Mouse (Mus musculus) kidney, adult 2 months (tissue): ENCODE data around the gene Ccser2. TPM values are rescaled to one million over a fixed set of nuclear protein-coding genes. Genes with fewer than 3 reads are reported as not detected.

ENCODE experiments used
- DNase-seq: peaks from one replicate; pipeline ENCODE4 v3.0.0; 2021
- H3K27ac ChIP-seq: fragments of 200-500 bp; 2 replicates; pipeline ENCODE4 v1.5.1; 2012; ENCODE audit warnings: low read depth, low read length, control low read depth, inconsistent platforms; ENCODE audit not compliant: insufficient read depth
- H3K27me3 ChIP-seq: fragments of 200-500 bp; replicated peaks from 2 replicates; pipeline ENCODE4 v1.6.1; 2012; ENCODE audit warnings: mild to moderate bottlenecking, moderate library complexity, low read length, inconsistent platforms; ENCODE audit not compliant: control insufficient read depth, insufficient read depth
- H3K36me3 ChIP-seq: fragments of 200-500 bp; 2 replicates; pipeline ENCODE4 v1.6.1; 2012; ENCODE audit warnings: mild to moderate bottlenecking, moderate library complexity, low read length, inconsistent platforms; ENCODE audit not compliant: control insufficient read depth, insufficient read depth
- H3K4me1 ChIP-seq: fragments of 200-500 bp; 2 replicates; pipeline ENCODE4 v1.6.1; 2011; ENCODE audit warnings: low read length; ENCODE audit not compliant: control insufficient read depth, insufficient read depth
- H3K4me3 ChIP-seq: fragments of 200-500 bp; 2 replicates; pipeline ENCODE4 v1.5.1; 2011; ENCODE audit warnings: mild to moderate bottlenecking, low read depth, low read length, control low read depth; ENCODE audit not compliant: insufficient read depth
- CTCF ChIP-seq: fragments of 200-500 bp; conservative IDR thresholded peaks from 2 replicates; pipeline ENCODE4 v1.5.1; 2011; ENCODE audit warnings: low read depth, mild to moderate bottlenecking, control low read depth, low read length, moderate library complexity, mixed read lengths; ENCODE audit not compliant: insufficient read depth, insufficient read length
- POLR2A ChIP-seq: fragments of 200-500 bp; IDR thresholded peaks from one replicate; pipeline ENCODE4 v1.6.1; 2011; ENCODE audit warnings: low read depth, low read length, control low read depth
- WGBS: fragments of 180-500 bp; shearing (Covaris S2); methylation state at CpG from one replicate; pipeline ENCODE4 v1.1.7; 2018; 5-methylcytosine and 5-hydroxymethylcytosine counted together
- polyA plus RNA-seq: library from polyadenylated mRNA; depleted of rRNA; stranded (reverse); fragments of >200 nt; gene quantifications from 2 replicates; pipeline ENCODE4 v1.2.3, GENCODE M21; 2012

Gene Ccser2
- polyA plus RNA-seq, 1 experiment = 75.0 TPM

DNA sequence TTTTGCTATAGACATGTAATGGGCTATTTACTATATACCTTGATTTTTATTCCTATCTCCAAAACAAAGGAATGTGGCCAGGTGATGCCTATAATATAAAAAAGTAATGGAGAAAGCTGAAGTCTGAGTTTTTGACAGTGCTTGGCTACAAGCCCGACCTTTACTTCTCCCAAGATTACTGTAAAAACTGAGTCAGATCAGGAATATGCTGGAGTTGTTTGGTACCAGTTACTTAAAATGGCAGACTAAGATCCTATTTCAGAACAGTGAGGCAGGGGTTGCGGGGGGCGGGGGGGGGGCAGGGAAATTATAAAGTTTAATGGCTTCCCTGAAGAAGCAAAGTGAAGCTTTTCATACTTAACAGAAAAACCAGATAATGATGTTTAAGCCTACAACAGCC lies 73.9 kb downstream of the Ccser2 start:
- Histone ChIP-seq H3K36me3 (peaks cover 13% of the 10 kb centered on the region), H3K27me3 (no peaks in the 10 kb centered on the region), H3K4me1 (peaks cover 4% of the 10 kb centered on the region; the same call in 1 of the 2 replicates), H3K27ac (no peak overlapping the region), H3K4me3 (no peak overlapping the region)
- 90% methylated on average over 3 of the region's 3 CpGs for WGBS
- no peak for TF ChIP-seq CTCF
- no peak for TF ChIP-seq POLR2A
- no peak for DNase-seq

DNA sequence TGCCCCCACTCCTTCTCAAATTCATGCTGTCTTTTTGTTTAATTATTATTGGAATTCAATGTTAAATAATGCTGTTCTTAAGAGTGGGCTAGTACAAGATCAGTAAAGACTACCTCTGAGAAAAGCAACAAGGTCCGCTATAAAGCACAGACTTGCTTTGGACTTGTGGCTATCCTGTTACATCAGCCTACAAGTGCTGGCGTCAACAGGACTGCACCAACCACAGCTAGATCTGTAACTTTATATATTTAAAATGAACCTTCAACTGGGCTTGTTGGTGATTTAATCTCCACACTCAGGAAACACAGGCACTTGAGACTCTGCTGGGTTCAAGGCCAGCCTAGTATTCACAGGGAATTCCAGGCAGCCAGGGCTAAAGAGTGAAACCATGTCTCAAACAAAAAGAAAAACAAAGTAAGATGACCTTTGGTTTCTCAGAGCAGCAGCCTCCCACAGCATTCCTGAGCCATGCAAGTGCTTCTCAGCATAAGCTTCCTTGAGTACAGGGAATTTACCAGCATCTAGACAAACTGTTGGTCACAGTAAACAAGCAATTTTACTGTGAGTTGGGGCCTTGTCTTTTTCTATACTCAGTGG lies 75.7 kb downstream of the Ccser2 start:
- peak; percentile 77 for DNase-seq
- Histone ChIP-seq H3K4me3 (no peak overlapping the region), H3K4me1 (peaks cover 4% of the 10 kb centered on the region; the same call in 1 of the 2 replicates), H3K27me3 (no peaks in the 10 kb centered on the region), H3K27ac (peak overlapping the region; percentile 63), H3K36me3 (peaks cover 8% of the 10 kb centered on the region)
- WGBS = 54% methylated on average over 2 of the region's 2 CpGs
- no peak for TF ChIP-seq POLR2A
- no peak for TF ChIP-seq CTCF

DNA sequence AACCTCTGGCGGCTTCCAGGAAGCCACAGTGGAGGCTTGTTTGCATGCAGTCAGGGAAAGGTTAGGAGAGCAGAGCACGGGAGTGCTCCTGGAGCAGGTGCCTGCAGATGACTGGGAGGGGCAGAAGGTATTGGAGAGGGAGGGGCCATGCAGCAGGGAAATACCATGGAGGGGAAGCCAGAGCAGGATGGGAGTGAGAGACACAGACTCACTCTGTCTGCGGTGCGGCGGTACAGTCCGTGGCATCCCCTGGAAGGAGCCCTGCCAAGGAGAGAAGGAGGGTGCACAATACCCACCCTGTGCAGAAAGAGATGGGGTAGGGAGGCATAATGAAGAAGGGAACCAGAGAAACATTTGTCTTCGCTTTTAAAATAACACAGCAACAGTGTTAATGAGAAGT lies 78.4 kb downstream of the Ccser2 start:
- no peak overlapping the region for H3K27ac ChIP-seq
- TF ChIP-seq CTCF (no peak), POLR2A (no peak)
- 70% methylated on average over 7 of the region's 7 CpGs for WGBS
- DNase-seq = no peak
- H3K4me1 ChIP-seq = peaks cover 4% of the 10 kb centered on the region; the same call in 1 of the 2 replicates
- no peaks in the 10 kb centered on the region for H3K27me3 ChIP-seq
- H3K36me3 ChIP-seq = peaks cover 2% of the 10 kb centered on the region; the same call in 1 of the 2 replicates
- no peak overlapping the region for H3K4me3 ChIP-seq

DNA sequence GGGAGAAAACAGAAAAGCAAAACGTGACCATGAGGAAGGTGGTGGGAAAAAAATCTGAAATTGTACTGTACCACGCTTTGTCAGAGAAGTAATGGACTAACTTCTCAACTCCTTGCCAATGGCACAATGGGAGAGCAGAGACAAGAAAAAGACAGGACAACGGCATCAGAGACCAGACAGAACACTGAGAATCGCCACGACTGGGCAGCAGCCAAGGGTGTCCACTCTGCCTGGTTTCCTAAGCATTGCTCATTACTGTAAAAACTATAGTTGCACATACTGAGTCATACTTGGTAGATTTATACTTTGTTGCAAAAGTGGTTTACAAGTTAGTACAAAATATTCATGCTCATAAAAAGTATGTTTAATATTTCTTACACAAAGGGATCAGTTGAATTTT lies 82.9 kb downstream of the Ccser2 start:
- DNase-seq = no peak
- TF ChIP-seq POLR2A (no peak), CTCF (no peak)
- H3K27ac ChIP-seq = no peak overlapping the region

DNA sequence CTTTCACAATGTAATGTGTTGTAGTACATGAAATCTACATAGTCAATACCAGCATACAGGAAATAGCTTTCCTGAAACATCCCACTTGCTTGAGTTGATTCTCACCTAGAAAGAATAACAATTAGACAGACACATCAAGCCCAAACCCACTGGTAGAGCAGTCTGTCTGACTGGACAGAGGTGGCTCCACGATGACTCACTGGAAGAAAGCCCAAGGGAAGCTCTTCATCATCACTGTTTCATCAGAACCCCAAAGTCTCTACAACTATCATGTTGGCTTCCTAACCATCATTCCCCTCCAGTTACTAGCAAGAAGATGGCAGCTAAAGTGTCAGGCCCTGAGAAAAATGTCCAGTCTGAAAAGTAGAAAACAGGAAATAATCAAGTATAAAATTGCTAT lies 83.5 kb downstream of the Ccser2 start:
- Histone ChIP-seq H3K4me1 (no peaks in the 10 kb centered on the region; the same call in 1 of the 2 replicates), H3K27me3 (no peaks in the 10 kb centered on the region), H3K4me3 (no peak overlapping the region), H3K27ac (no peak overlapping the region), H3K36me3 (no peaks in the 10 kb centered on the region; the same call in 1 of the 2 replicates)
- no peak for DNase-seq
- 70% methylated on average over 1 of the region's 1 CpGs for WGBS
- TF ChIP-seq POLR2A (no peak), CTCF (no peak)

More for the DNA sequence above, 82.9 kb downstream of the Ccser2 start:
- 88% methylated on average over 5 of the region's 5 CpGs for WGBS
- no peaks in the 10 kb centered on the region; the same call in 1 of the 2 replicates for H3K36me3 ChIP-seq
- H3K4me1 ChIP-seq = no peaks in the 10 kb centered on the region; the same call in 1 of the 2 replicates
- no peaks in the 10 kb centered on the region for H3K27me3 ChIP-seq
- H3K4me3 ChIP-seq = no peak overlapping the region

DNA sequence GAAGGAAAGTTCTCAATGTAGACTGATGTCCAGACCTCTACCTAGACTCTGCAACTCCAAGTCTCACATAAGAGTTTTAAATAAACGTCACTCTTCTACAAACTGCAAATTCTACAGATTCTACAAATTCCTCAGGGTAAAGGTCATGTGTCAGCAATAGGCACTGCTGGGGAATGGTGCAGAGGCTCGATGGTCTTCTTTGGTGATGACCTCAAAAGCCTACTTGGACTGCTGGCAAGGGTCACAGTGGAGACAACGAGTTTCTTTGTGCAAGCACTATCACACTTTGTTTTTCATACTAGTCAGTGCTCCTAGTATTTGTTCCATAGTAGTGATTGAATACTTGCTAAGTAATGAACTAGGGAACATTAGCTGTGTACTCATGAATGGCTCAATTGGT lies 85.0 kb downstream of the Ccser2 start:
- TF ChIP-seq CTCF = no peak
- Histone ChIP-seq H3K27ac (no peak overlapping the region), H3K27me3 (no peaks in the 10 kb centered on the region), H3K4me1 (no peaks in the 10 kb centered on the region; the same call in 1 of the 2 replicates), H3K36me3 (peaks cover 3% of the 10 kb centered on the region; the same call in 1 of the 2 replicates), H3K4me3 (no peak overlapping the region)
- no peak for DNase-seq
- WGBS = 43% methylated on average over 3 of the region's 3 CpGs

DNA sequence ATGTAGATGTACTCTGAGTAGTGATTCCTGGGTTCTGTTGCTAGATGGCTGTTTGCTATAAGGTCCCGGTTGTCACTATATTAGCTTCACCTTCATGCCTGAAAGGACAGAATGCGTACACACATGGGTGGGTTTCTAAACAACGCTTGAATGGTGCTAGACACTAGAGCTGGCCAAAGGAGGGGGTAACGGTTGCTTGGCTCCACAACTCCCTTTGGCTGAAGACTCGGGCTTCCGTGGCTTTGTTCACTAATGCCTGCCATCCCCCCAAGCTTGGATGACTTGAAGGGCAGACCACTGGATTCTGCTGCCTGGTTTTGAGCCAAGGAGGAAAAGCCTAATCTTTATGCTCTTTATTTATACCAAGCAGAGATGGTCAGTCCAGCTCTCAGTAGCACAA lies 98.3 kb downstream of the Ccser2 start:
- 33% methylated on average over 6 of the region's 6 CpGs for WGBS
- no peak for DNase-seq

More for the DNA sequence above, 98.3 kb downstream of the Ccser2 start:
- H3K27ac ChIP-seq = no peak overlapping the region
- H3K4me3 ChIP-seq = no peak overlapping the region
- H3K4me1 ChIP-seq = no peaks in the 10 kb centered on the region
- no peaks in the 10 kb centered on the region; the same call in 1 of the 2 replicates for H3K36me3 ChIP-seq
- TF ChIP-seq POLR2A = no peak
- TF ChIP-seq CTCF = no peak
- no peaks in the 10 kb centered on the region for H3K27me3 ChIP-seq
